Mouse (Mus musculus) heart, postnatal 14 days (tissue): ENCODE data around the gene Asb2. TPM values are rescaled to one million over a fixed set of nuclear protein-coding genes. Genes with fewer than 3 reads are reported as not detected.

Experiments
- DNase-seq, 2 experiments: peaks; one replicate each; pipeline ENCODE4 v3.0.0; 2021 to 2022
- intact Hi-C: fragments of 180-260 bp; cut with DNase I; formaldehyde crosslinking; loops from one replicate; pipeline ENCODE4 v1.15.1; 2025
- total RNA-seq, 2 experiments: library from RNA; stranded (reverse); gene quantifications; 2 replicates each; pipeline ENCODE4 v1.2.3; 2021

The Asb2 gene
- total RNA-seq, 2 experiments from 2014 or later, result 470 to 485 TPM

DNA sequence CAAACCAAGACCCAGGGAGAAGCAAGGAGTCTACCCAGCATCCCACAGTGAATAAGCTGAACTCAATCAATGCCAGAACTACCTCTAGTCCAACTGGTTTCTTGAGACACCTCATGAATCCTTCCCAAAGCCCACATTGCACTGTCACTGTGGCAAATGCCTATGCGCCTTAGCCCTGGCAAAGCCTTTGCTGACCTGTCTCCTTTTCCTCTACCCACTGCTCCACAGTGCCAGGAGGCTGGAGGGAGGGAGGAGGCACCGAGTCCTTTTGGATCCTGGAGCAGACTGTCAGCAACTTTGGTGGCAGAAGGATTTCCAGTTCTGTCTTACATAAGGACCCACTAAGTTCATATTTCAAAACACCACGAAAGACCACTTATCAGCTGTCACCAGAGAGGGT is 72.4 kb downstream of the Asb2 start:
- no peak for DNase-seq
- intact Hi-C loops, result no loop called here

- intact Hi-C loops, result no loop called here
- DNase-seq, result no peak
Measured at GRCm38 (mm10) chr12:103282936-103283335, 72.9 kb downstream of the Asb2 start.

- intact Hi-C loops, result no loop called here
- peak; percentile 16 to 36 for DNase-seq
Measured at GRCm38 (mm10) chr12:103281912-103282311, 73.9 kb downstream of the Asb2 start.

DNA sequence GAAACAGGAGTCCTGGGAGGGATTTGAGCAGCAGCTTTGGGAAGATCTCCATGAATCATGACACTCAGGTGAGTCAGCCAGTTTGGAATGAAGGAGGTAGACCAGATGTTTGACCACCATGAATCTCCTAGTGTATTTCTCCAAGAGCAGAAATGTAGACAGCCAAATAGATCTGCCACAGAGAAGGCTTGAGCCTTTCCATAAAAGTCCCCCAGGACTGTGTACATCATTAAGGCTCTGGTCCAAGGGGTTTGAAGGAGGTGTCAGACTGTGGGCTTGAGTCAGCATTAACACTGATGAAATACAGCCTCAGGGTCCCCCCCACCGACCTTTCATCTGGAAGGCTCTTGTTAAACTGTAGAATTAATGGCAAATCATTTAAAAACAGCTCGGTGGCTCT is 74.3 kb downstream of the Asb2 start:
- DNase-seq, result no peak
- intact Hi-C loops, result no loop called here

DNA sequence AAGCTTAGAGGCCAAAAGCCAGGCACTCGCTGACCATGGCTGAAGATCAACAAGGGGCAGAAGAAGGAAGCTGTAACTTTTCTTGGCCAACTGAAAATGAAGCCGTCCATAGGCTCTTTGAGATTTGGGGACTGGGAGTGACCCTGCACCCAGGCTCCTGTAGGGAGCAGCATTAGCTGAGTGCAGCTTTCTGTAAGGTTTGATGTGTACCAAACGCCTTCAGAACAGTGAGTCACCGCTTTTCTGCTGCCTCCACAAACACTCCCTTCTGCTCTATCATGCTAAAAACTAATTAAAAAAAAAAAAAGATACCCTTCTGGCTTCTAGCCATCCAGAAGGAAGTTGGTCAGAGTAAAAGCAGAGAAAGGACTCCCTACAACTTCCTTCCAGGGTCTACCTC is 79.4 kb downstream of the Asb2 start:
- intact Hi-C loops, result no loop called here
- no peak for DNase-seq

GRCm38 (mm10) chr12:103273732-103274131 is 82.1 kb downstream of the Asb2 start:
- no peak for DNase-seq
- intact Hi-C loops, result no loop called here

DNA sequence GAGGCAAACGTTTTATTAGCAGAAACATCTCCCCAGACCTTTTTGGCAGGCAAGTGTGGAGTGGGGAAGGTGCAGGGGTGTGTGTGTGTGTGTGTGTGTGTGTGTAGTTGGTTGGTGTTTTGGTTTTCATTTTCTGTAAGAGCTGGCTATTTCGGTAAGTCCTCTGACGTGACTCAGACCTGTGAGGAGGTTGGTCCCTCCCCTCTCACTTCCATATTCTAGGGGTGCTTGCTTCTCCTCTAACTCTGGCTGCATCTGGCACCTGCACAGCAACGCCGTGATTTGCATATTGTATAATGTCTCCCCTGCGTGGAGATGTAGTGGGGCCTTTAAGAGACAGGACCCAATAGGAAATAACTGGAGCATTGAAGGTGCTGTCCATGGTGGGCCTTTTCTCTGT is 82.8 kb downstream of the Asb2 start:
- no peak for DNase-seq
- intact Hi-C loops, result no loop called here

DNA sequence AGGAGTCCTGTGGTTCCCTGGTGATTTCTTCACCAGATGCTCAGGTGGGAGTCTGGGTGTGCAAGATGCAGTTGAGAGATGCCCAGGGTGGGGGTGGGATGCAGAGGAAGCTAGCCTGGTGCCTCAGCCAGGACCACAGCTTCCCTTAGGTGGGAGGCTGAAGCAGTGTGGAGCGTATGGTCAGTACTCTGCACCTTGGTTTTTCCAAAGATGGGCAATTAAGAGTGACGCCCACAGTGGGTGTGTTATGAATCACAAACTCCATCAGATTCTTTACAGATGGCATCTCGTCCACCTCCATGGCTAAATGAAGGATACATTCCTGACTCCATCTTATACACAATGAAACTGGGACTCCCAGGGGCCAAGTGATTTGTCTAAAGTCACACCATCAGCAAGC is 83.6 kb downstream of the Asb2 start:
- no peak for DNase-seq
- intact Hi-C loops, result no loop called here

Other genes with a start within 250 kb of the Asb2 start
- under 1 TPM in 1 of 2 experiments, not detected in 1; 0.34 TPM for gene Prima1, start 113.9 kb downstream of the Asb2 start, total RNA-seq
- gene Fam181a, start 45.0 kb downstream of the Asb2 start, total RNA-seq, result not detected
- gene Otub2, start 32.7 kb upstream of the Asb2 start, total RNA-seq, result 1 to 10 TPM; 3.6 to 4.0 TPM
- 1 to 10 TPM in 1 of 2 experiments, under 1 TPM in 1; 0.48 to 1.3 TPM for gene 9330161L09Rik, start 51.8 kb upstream of the Asb2 start, total RNA-seq
- 10 to 100 TPM; 78.8 to 86.6 TPM for gene Ddx24, start 69.8 kb upstream of the Asb2 start, total RNA-seq
- gene Ifi27, start 78.2 kb upstream of the Asb2 start, total RNA-seq, result 10 to 100 TPM; 49.7 to 84.1 TPM
- gene Ifi27l2a, start 87.7 kb upstream of the Asb2 start, total RNA-seq, result 10 to 100 TPM in 1 of 2 experiments, 1 to 10 TPM in 1; 9.1 to 15.7 TPM
- gene Ifi27l2b, start 101.2 kb upstream of the Asb2 start, total RNA-seq, result not detected
- under 1 TPM; 0.50 to 0.98 TPM for gene Ppp4r4, start 176.3 kb upstream of the Asb2 start, total RNA-seq